Mouse (Mus musculus) neural tube, embryonic 14.5 days (tissue): Measurements from ENCODE around the gene Dip2c. TPM values are rescaled to one million over a fixed set of nuclear protein-coding genes. Genes with fewer than 3 reads are reported as not detected.

Source experiments
- ATAC-seq: fragments of 200-750 bp; cut with Nextera tagmentation; 2 replicates; pipeline ENCODE4 v1.8.0; 2017; ENCODE audit warnings: low read depth, mild to moderate bottlenecking, moderate TSS enrichment, moderate library complexity
- H3K27ac ChIP-seq: fragments of 300-500 bp; sonication (generic); 2 replicates; pipeline ENCODE4 v1.5.1; 2014; ENCODE audit warnings: low read depth, mild to moderate bottlenecking, control low read depth, low read length, moderate library complexity, mixed read lengths
- H3K27me3 ChIP-seq: fragments of 300-500 bp; sonication (generic); 2 replicates; pipeline ENCODE4 v1.6.1; 2014; ENCODE audit warnings: low read length; ENCODE audit not compliant: control insufficient read depth, insufficient read depth
- H3K36me3 ChIP-seq: fragments of 300-500 bp; sonication (generic); 2 replicates; pipeline ENCODE4 v1.6.1; 2014; ENCODE audit warnings: low read length, mixed read lengths; ENCODE audit not compliant: control insufficient read depth, insufficient read depth
- H3K4me1 ChIP-seq: fragments of 300-500 bp; sonication (generic); 2 replicates; pipeline ENCODE4 v1.6.1; 2014; ENCODE audit warnings: low read length; ENCODE audit not compliant: control insufficient read depth, insufficient read depth
- H3K4me2 ChIP-seq: fragments of 300-500 bp; sonication (generic); 2 replicates; pipeline ENCODE4 v1.6.1; 2014; ENCODE audit warnings: mild to moderate bottlenecking, low read depth, low read length, control low read depth
- H3K4me3 ChIP-seq: fragments of 300-500 bp; sonication (generic); 2 replicates; pipeline ENCODE4 v1.5.1; 2014; ENCODE audit warnings: low read depth, low read length, control low read depth, mixed read lengths
- H3K9ac ChIP-seq: fragments of 300-500 bp; sonication (generic); replicated peaks from 2 replicates; pipeline ENCODE4 v1.6.1; 2014; ENCODE audit warnings: low read depth, mild to moderate bottlenecking, control low read depth, low read length, mixed read lengths
- H3K9me3 ChIP-seq: fragments of 300-500 bp; sonication (generic); 2 replicates; pipeline ENCODE4 v1.6.1; 2016; ENCODE audit warnings: low read length; ENCODE audit not compliant: control insufficient read depth
- WGBS: fragments of 180-500 bp; shearing (Covaris S2); extraction: QIAGEN DNeasy Blood & Tissue Kit; methylation state at CpG from one replicate; pipeline ENCODE4 v1.1.7; 2014; 5-methylcytosine and 5-hydroxymethylcytosine counted together
- polyA plus RNA-seq: library from polyadenylated mRNA; unstranded; fragments of >200 nt; fragmentation: Nextera tagmentation; extraction: Ambion mirVana; gene quantifications from 2 replicates; pipeline ENCODE4 v1.2.1, GENCODE M21; 2014

Dip2c gene
- polyA plus RNA-seq, 1 experiment from 2014 or later: 24.0 TPM

DNA sequence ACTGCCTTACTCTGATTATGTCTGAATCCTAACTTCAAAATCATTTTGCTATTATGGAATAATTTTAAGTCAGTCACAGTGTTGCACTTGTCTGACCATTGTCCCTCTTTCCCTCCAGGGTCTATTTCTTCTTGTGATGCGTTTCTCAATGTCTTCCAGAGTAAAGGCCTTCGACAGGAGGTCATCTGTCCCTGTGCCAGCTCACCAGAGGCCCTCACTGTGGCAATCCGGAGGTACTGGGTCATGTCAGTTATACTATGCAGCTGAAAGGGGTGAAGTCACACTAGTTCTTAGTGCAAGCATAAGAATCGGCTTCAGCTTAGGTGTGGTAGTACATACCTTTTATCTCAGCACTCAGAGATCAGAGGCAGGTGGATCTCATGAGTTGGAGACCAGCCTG, 300.4 kb downstream of the Dip2c start:
- WGBS: 86% methylated on average over 4 of the region's 4 CpGs

DNA sequence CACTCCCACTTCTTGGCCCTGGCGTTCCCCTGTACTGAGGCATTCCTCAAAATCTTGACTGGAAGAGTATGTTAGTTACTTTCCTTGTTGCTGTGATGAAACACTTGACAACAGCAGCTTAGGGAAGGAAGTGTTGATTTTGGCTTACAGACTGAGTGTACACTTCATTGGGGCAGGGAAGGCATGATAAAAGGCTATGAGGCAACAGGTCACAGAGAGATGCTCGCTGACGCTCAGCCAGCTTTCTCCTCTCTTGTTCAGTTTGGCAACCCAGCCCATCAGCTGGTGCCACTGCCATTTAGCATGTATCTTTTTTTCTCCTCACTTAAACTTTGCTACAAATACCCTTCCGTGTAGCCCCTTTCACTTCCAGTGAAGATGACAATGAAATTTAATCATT, 302.1 kb downstream of the Dip2c start:
- Histone ChIP-seq H3K4me2 (no peak overlapping the region), H3K36me3 (peaks cover 4% of the 10 kb centered on the region; the same call in 1 of the 2 replicates), H3K27me3 (no peaks in the 10 kb centered on the region), H3K9me3 (no peaks in the 10 kb centered on the region), H3K9ac (no peak overlapping the region), H3K4me3 (no peak overlapping the region), H3K4me1 (no peaks in the 10 kb centered on the region), H3K27ac (no peak overlapping the region)
- no peak for ATAC-seq
- 84% methylated on average over 4 of the region's 4 CpGs for WGBS

More for the DNA sequence above, 300.4 kb downstream of the Dip2c start:
- Histone ChIP-seq H3K27ac (no peak overlapping the region), H3K4me3 (no peak overlapping the region), H3K9me3 (no peaks in the 10 kb centered on the region), H3K4me2 (no peak overlapping the region), H3K4me1 (no peaks in the 10 kb centered on the region), H3K36me3 (peaks cover 4% of the 10 kb centered on the region; the same call in 1 of the 2 replicates), H3K9ac (no peak overlapping the region), H3K27me3 (no peaks in the 10 kb centered on the region)
- no peak for ATAC-seq

DNA sequence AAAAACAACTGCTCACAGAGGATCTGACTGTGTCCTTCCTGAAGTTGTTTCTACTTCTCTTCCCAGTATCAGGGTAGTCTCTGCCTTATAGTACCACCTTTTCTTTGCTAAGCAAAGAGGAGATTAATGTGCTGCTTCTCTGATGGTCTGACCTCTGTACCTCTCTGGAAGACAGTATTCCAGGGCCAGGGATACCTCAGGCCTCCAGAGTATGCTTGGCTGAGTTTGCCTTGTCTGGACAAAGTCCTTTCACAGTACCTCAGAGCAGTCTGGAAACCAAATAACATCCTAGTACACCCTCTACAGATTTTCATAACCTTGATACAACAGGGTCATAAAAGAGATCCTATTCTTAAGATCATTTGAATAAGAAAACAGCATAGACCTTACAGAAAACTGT, 305.5 kb downstream of the Dip2c start:
- H3K27ac ChIP-seq: no peak overlapping the region

DNA sequence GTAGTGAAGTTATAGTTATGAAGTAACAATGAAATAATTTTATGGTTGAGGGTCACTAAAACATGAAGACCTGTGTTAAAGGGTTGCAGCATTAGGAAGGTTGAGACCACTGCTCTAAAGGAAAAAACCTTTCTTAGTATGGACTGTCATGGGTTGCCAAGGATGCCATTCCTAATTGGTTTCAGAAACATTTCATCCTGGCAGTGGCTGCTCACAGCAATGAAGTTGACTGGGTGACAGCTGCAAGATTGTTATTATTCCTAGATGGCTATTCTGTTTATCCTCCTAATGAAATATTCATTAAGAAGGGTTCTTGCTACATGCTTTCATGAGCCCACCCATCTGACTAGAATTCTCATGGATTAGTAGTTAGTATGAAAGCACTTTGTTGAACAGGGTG, 307.3 kb downstream of the Dip2c start:
- Histone ChIP-seq H3K4me1 (no peaks in the 10 kb centered on the region), H3K9ac (no peak overlapping the region), H3K27ac (no peak overlapping the region), H3K36me3 (no peaks in the 10 kb centered on the region), H3K4me3 (no peak overlapping the region), H3K9me3 (no peaks in the 10 kb centered on the region), H3K27me3 (no peaks in the 10 kb centered on the region), H3K4me2 (no peak overlapping the region)
- ATAC-seq: peak; percentile 34; the same call in 1 of the 2 replicates

More for the DNA sequence above, 305.5 kb downstream of the Dip2c start:
- H3K4me2 ChIP-seq: no peak overlapping the region
- H3K9me3 ChIP-seq: no peaks in the 10 kb centered on the region
- ATAC-seq: no peak
- no peak overlapping the region for H3K4me3 ChIP-seq
- H3K27me3 ChIP-seq: no peaks in the 10 kb centered on the region
- peaks cover 4% of the 10 kb centered on the region; the same call in 1 of the 2 replicates for H3K36me3 ChIP-seq
- H3K9ac ChIP-seq: no peak overlapping the region
- no peaks in the 10 kb centered on the region for H3K4me1 ChIP-seq

DNA sequence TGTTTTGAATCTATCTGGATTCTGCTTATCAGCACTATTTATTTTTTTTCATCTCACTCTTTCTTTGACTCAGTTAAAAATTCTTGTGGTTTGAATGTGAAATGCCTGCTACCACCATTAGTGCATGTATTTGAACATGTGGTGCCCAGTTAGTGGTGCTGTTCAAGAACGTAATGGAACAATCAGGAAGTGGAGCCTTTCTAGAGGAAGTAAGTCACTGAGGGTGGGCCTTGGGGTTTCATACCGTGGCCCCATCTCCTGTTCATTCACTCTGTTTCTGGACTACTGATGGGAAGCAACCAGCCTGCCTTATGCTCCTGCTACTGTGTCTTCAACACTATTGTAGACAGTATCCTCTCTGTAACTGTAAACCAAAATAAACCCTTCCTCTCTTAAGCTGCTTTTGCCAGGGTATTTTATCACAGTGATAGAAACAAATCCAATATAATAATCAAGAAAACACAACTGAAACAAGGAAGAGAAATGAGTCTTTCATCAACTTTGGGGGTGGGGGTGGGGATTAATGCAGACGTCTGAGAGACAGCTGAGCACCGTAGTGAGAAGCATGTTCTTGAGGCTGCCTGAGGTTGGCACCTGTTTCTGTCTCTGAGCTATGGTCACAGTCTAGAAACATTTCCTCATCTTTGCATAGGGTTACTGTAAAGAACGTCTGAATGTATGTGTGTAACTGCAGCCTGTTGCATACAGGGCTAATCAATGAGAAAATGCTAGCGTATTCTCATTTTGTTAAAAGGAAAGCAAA, 323.2 kb downstream of the Dip2c start:
- Histone ChIP-seq H3K36me3 (no peaks in the 10 kb centered on the region), H3K4me2 (no peak overlapping the region), H3K27ac (no peak overlapping the region), H3K4me1 (no peaks in the 10 kb centered on the region), H3K27me3 (no peaks in the 10 kb centered on the region), H3K9ac (no peak overlapping the region), H3K4me3 (no peak overlapping the region), H3K9me3 (no peaks in the 10 kb centered on the region)
- no peak for ATAC-seq
- 89% methylated on average over 6 of the region's 6 CpGs for WGBS

DNA sequence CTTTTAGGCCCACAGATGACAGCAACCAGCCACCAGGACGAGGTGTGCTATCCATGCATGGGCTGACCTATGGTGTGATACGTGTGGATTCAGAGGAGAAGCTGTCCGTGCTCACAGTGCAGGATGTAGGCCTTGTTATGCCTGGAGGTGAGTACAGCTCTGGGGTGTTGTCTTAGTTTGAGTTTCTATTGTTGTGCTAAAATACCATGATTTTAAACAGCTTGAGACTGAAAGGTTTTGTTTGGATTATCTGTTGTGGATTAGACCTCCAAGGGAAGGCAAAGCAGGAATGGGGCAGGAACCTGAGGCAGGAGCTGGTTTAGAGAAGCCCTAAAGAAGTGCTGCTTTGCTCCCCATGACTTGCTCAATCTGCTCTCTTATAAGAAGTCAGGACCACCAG, 325.0 kb downstream of the Dip2c start:
- no peaks in the 10 kb centered on the region for H3K4me1 ChIP-seq
- WGBS: 83% methylated on average over 3 of the region's 3 CpGs
- H3K27me3 ChIP-seq: no peaks in the 10 kb centered on the region
- no peak overlapping the region for H3K27ac ChIP-seq
- no peaks in the 10 kb centered on the region for H3K9me3 ChIP-seq
- H3K36me3 ChIP-seq: no peaks in the 10 kb centered on the region
- no peak for ATAC-seq
- no peak overlapping the region for H3K9ac ChIP-seq
- H3K4me3 ChIP-seq: no peak overlapping the region
- H3K4me2 ChIP-seq: no peak overlapping the region

DNA sequence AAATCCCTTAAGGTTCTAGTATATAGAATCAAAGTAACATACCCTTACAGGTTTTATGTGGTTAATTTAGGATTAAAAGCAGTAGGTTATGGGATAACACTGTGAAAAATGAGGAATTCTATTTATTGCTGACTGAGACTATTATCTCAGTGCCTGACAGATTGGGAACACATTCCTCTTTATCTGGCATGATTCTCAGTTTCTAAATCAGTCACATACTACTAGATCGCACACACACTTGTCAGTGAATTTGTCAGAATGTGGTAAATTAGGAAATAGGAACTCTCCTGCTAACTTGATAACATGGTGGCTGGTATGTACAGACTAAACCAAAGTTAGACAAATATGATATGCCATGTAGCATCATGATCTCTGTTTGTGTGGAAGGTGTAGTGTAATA, 334.9 kb downstream of the Dip2c start:
- H3K4me3 ChIP-seq: no peak overlapping the region
- ATAC-seq: no peak
- H3K9me3 ChIP-seq: no peaks in the 10 kb centered on the region
- peaks cover 6% of the 10 kb centered on the region; the same call in 1 of the 2 replicates for H3K36me3 ChIP-seq
- WGBS: 89% methylated on average over 1 of the region's 1 CpGs
- H3K27me3 ChIP-seq: no peaks in the 10 kb centered on the region
- no peaks in the 10 kb centered on the region for H3K4me1 ChIP-seq
- H3K4me2 ChIP-seq: no peak overlapping the region
- no peak overlapping the region for H3K9ac ChIP-seq
- H3K27ac ChIP-seq: no peak overlapping the region

DNA sequence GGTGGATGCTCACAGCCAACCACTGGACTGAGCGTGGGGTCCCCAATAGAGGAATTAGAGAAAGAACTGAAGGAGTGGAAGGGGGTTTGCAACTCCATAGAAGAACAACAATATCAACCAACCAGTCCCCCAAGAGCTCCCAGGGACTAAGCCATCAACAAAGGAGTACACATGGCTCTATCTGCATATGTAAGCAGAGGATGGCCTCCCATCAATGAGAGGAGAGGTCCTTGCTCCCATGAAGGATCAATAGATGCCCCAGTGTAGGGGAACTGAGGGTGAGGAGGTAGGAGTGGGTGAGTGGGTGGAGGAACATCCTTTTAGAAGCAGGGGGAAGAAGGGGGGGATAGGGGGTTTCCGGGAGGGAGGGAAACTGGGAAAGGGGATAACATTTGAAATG, 356.4 kb downstream of the Dip2c start:
- Histone ChIP-seq H3K27ac (no peak overlapping the region), H3K9me3 (no peaks in the 10 kb centered on the region), H3K36me3 (0 out of 2 replicates have a peak, but pooled peaks cover 6% of the 10 kb centered on the region), H3K4me2 (no peak overlapping the region), H3K4me1 (no peaks in the 10 kb centered on the region), H3K9ac (no peak overlapping the region), H3K27me3 (no peaks in the 10 kb centered on the region), H3K4me3 (no peak overlapping the region)
- WGBS: 75% methylated on average over 2 of the region's 2 CpGs
- ATAC-seq: no peak

DNA sequence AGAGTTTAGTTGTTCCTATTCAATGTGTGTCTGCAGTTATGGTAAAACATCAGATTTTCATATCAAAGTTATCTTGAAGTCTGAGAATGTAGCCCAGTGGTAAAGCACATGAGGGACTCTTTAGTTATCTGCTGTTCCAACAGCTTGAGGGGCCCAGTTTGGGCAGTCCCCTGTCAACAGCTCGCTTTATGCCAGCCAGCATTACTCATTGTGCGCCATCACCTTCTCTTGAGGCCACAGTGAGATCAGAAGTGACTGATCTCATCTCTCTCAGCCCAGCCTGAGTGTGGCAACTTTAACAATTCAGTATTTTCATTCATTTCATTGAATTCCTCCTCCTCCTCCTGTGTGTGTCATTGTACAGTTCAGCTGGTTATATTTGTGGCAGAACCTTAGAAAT, 359.6 kb downstream of the Dip2c start:
- Histone ChIP-seq H3K9ac (no peak overlapping the region), H3K27ac (no peak overlapping the region), H3K36me3 (0 out of 2 replicates have a peak, but pooled peaks cover 4% of the 10 kb centered on the region), H3K4me2 (no peak overlapping the region), H3K9me3 (no peaks in the 10 kb centered on the region), H3K27me3 (no peaks in the 10 kb centered on the region), H3K4me3 (no peak overlapping the region), H3K4me1 (no peaks in the 10 kb centered on the region)
- ATAC-seq: no peak
- 92% methylated on average over 2 of the region's 2 CpGs for WGBS
